Mouse (Mus musculus): ENCODE results near the gene Sv2a. TPM values are rescaled to one million over a fixed set of nuclear protein-coding genes. Genes with fewer than 3 reads are reported as not detected.
"Not testable (repeated sequence)": the region's sequence is repeated elsewhere in the genome, so short reads cannot be mapped to it uniquely, and the experiment has no call there.

Gene Sv2a
- polyA plus RNA-seq, 1 experiment from 2014 or later, result 3.5 TPM

- Histone ChIP-seq H3K4me1 (replicated peaks; ENCODE audit: control insufficient read depth, insufficient read depth, low read length) (no peaks in the 10 kb centered on the region; the same call in 1 of the 2 replicates), H3K9ac (ENCODE audit: low read depth, low read length) (no peak overlapping the region), H3K4me3 (ENCODE audit: low read depth, low read length) (no peak overlapping the region), H3K9me3 (ENCODE audit: control insufficient read depth) (no peaks in the 10 kb centered on the region), H3K36me3 (ENCODE audit: control insufficient read depth, insufficient read depth) (no peaks in the 10 kb centered on the region), H3K4me2 (replicated peaks; ENCODE audit: low read depth) (no peak overlapping the region), H3K27me3 (replicated peaks; ENCODE audit: control insufficient read depth, insufficient read depth, low read length) (no peaks in the 10 kb centered on the region), H3K27ac (ENCODE audit: low read depth, low read length) (no peak overlapping the region)
- 93% methylated on average over 11 of the region's 11 CpGs for WGBS
- no peak; the same call in 1 of the 2 replicates for TF ChIP-seq CTCF (IDR thresholded peaks at IDR 0.05; ENCODE audit: low read depth)
- no peak for ATAC-seq
Measured at GRCm38 (mm10) chr3:96195616-96196313, 14.8 kb downstream of the Sv2a start.

- ATAC-seq, result no peak
Measured at GRCm38 (mm10) chr3:96196437-96197128, 15.6 kb downstream of the Sv2a start.

GRCm38 (mm10) chr3:96197129-96197749 is 16.3 kb downstream of the Sv2a start:
- peak; percentile 41 for TF ChIP-seq CTCF (IDR thresholded peaks at IDR 0.05; ENCODE audit: low read depth)
- Histone ChIP-seq H3K4me1 (replicated peaks; ENCODE audit: control insufficient read depth, insufficient read depth, low read length) (no peaks in the 10 kb centered on the region; the same call in 1 of the 2 replicates), H3K9ac (ENCODE audit: low read depth, low read length) (peak overlapping the region; percentile 57), H3K4me3 (ENCODE audit: low read depth, low read length) (peak overlapping the region; percentile 59), H3K9me3 (ENCODE audit: control insufficient read depth) (no peaks in the 10 kb centered on the region), H3K27ac (ENCODE audit: low read depth, low read length) (peak overlapping the region; percentile 82), H3K27me3 (replicated peaks; ENCODE audit: control insufficient read depth, insufficient read depth, low read length) (no peaks in the 10 kb centered on the region), H3K4me2 (replicated peaks; ENCODE audit: low read depth) (peak overlapping the region; percentile 91), H3K36me3 (ENCODE audit: control insufficient read depth, insufficient read depth) (no peaks in the 10 kb centered on the region)
- peak; percentile 92 for ATAC-seq
- under 1% methylated on average over 50 of the region's 50 CpGs for WGBS

More at GRCm38 (mm10) chr3:96196437-96197128, 15.6 kb downstream of the Sv2a start:
- TF ChIP-seq CTCF (IDR thresholded peaks at IDR 0.05; ENCODE audit: low read depth), result no peak
- no peaks in the 10 kb centered on the region for H3K27me3 ChIP-seq (replicated peaks; ENCODE audit: control insufficient read depth, insufficient read depth, low read length)
- 18% methylated on average over 27 of the region's 27 CpGs for WGBS
- no peaks in the 10 kb centered on the region for H3K36me3 ChIP-seq (ENCODE audit: control insufficient read depth, insufficient read depth)
- H3K4me1 ChIP-seq (replicated peaks; ENCODE audit: control insufficient read depth, insufficient read depth, low read length), result no peaks in the 10 kb centered on the region; the same call in 1 of the 2 replicates
- H3K4me2 ChIP-seq (replicated peaks; ENCODE audit: low read depth), result peak overlapping the region; percentile 91
- peak overlapping the region; percentile 82; the same call in 1 of the 2 replicates for H3K27ac ChIP-seq (ENCODE audit: low read depth, low read length)
- H3K9me3 ChIP-seq (ENCODE audit: control insufficient read depth), result no peaks in the 10 kb centered on the region
- H3K9ac ChIP-seq (ENCODE audit: low read depth, low read length), result peak overlapping the region; percentile 57
- peak overlapping the region; percentile 59 for H3K4me3 ChIP-seq (ENCODE audit: low read depth, low read length)

DNA sequence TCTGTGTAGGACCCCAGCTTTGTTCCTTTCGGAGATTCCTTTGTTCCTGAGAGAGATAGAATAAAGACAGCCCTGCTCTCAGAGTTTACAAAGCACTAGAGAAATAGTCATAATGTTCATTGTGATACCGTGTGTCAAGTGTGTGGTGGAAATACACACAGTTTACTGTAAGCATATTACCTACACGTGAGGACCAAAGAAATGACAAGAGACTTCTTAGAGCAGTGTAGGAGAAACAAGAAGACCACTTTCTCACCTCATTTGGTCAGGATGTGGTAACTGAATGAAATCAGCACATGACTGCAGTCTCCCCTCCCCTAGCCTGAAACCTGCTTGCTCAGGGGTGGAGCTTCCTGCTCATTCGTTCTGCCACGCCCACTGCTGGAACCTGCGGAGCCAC is 17.2 kb downstream of the Sv2a start:
- Histone ChIP-seq H3K4me3 (ENCODE audit: low read depth, low read length) (peak overlapping the region; percentile 59), H3K9ac (ENCODE audit: low read depth, low read length) (no peak overlapping the region), H3K4me1 (replicated peaks; ENCODE audit: control insufficient read depth, insufficient read depth, low read length) (no peaks in the 10 kb centered on the region; the same call in 1 of the 2 replicates), H3K27ac (ENCODE audit: low read depth, low read length) (no peak overlapping the region), H3K36me3 (ENCODE audit: control insufficient read depth, insufficient read depth) (no peaks in the 10 kb centered on the region), H3K4me2 (replicated peaks; ENCODE audit: low read depth) (peak overlapping the region; percentile 91), H3K9me3 (ENCODE audit: control insufficient read depth) (no peaks in the 10 kb centered on the region), H3K27me3 (replicated peaks; ENCODE audit: control insufficient read depth, insufficient read depth, low read length) (no peaks in the 10 kb centered on the region)
- TF ChIP-seq CTCF (IDR thresholded peaks at IDR 0.05; ENCODE audit: low read depth), result no peak
- under 1% methylated on average over 6 of the region's 6 CpGs for WGBS
- ATAC-seq, result peak; percentile 14; the same call in 1 of the 2 replicates

GRCm38 (mm10) chr3:96198601-96199251 is 17.8 kb downstream of the Sv2a start:
- H3K9ac ChIP-seq (ENCODE audit: low read depth, low read length); H3K4me1 ChIP-seq (replicated peaks; ENCODE audit: control insufficient read depth, insufficient read depth, low read length); H3K27ac ChIP-seq (ENCODE audit: low read depth, low read length); H3K36me3 ChIP-seq (ENCODE audit: control insufficient read depth, insufficient read depth); H3K9me3 ChIP-seq (ENCODE audit: control insufficient read depth); H3K27me3 ChIP-seq (replicated peaks; ENCODE audit: control insufficient read depth, insufficient read depth, low read length); H3K4me3 ChIP-seq (ENCODE audit: low read depth, low read length); ATAC-seq: not testable (repeated sequence)
- 0 out of 2 replicates have a peak overlapping the region, but pooled peaks have one; percentile 24 for H3K4me2 ChIP-seq (replicated peaks; ENCODE audit: low read depth)
- WGBS, result 25% methylated on average over 6 of the region's 8 CpGs

DNA sequence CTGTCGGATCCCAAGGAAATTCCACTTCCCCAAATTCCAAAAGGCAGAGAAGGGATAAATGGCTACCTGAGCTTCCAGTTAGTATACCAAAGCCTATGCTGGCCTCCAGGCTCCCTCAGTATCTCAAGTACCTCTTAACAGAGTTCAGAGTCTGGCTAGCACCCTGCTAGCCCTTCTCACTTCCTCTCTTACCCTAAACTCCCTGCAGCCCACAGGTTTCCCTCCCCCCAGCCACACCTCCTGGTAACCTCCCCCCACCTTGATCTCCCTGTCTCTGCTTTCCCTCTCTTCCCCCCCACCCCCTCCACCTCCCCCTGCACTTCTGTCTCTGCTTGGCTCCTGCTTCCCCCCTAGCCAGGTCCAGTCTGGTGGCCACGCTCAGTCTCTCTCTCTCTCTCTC is 18.8 kb downstream of the Sv2a start:
- no peaks in the 10 kb centered on the region for H3K36me3 ChIP-seq (ENCODE audit: control insufficient read depth, insufficient read depth)
- no peak for TF ChIP-seq CTCF (IDR thresholded peaks at IDR 0.05; ENCODE audit: low read depth)
- H3K4me3 ChIP-seq (ENCODE audit: low read depth, low read length), result no peak overlapping the region
- no peak overlapping the region for H3K4me2 ChIP-seq (replicated peaks; ENCODE audit: low read depth)
- 77% methylated on average over 2 of the region's 2 CpGs for WGBS
- H3K27me3 ChIP-seq (replicated peaks; ENCODE audit: control insufficient read depth, insufficient read depth, low read length), result no peaks in the 10 kb centered on the region
- H3K4me1 ChIP-seq (replicated peaks; ENCODE audit: control insufficient read depth, insufficient read depth, low read length), result no peaks in the 10 kb centered on the region; the same call in 1 of the 2 replicates
- no peak overlapping the region for H3K27ac ChIP-seq (ENCODE audit: low read depth, low read length)
- H3K9me3 ChIP-seq (ENCODE audit: control insufficient read depth), result no peaks in the 10 kb centered on the region
- no peak for ATAC-seq
- no peak overlapping the region for H3K9ac ChIP-seq (ENCODE audit: low read depth, low read length)
